Mouse (Mus musculus) liver, postnatal 0 days (tissue): Measurements from ENCODE around the gene Gm3435. TPM values are rescaled to one million over a fixed set of nuclear protein-coding genes. Genes with fewer than 3 reads are reported as not detected.

Experiments used
- ATAC-seq: fragments of 200-750 bp; cut with Nextera tagmentation; 2 replicates; pipeline ENCODE4 v1.8.0; 2017; ENCODE audit warnings: mild to moderate bottlenecking, moderate library complexity
- DNase-seq: peaks from one replicate; pipeline ENCODE4 v3.0.0-alpha.2; 2016
- H3K27ac ChIP-seq: fragments of 300-500 bp; sonication (generic); 2 replicates; pipeline ENCODE4 v1.5.1; 2014; ENCODE audit warnings: antibody characterized with exemption, moderate library complexity, mild to moderate bottlenecking, low read depth
- H3K27me3 ChIP-seq: fragments of 300-500 bp; sonication (generic); 2 replicates; pipeline ENCODE4 v1.6.1; 2014; ENCODE audit warnings: low read length, control low read depth, mixed read lengths; ENCODE audit not compliant: insufficient read depth
- H3K36me3 ChIP-seq: fragments of 300-500 bp; sonication (generic); replicated peaks from 2 replicates; pipeline ENCODE4 v1.6.1; 2014; ENCODE audit warnings: mild to moderate bottlenecking, control low read depth, low read length, moderate library complexity, mixed read lengths; ENCODE audit not compliant: insufficient read depth
- H3K4me1 ChIP-seq: fragments of 300-500 bp; sonication (generic); 2 replicates; pipeline ENCODE4 v1.6.1; 2014; ENCODE audit warnings: antibody characterized with exemption, mild to moderate bottlenecking, control low read depth; ENCODE audit not compliant: insufficient read depth
- H3K4me2 ChIP-seq: fragments of 300-500 bp; sonication (generic); 2 replicates; pipeline ENCODE4 v1.6.1; 2014; ENCODE audit warnings: low read depth, mild to moderate bottlenecking, low read length, moderate library complexity, mixed read lengths
- H3K4me3 ChIP-seq: fragments of 300-500 bp; sonication (generic); 2 replicates; pipeline ENCODE4 v1.5.1; 2014; ENCODE audit warnings: low read depth, low read length
- H3K9ac ChIP-seq: fragments of 300-500 bp; sonication (generic); replicated peaks from 2 replicates; pipeline ENCODE4 v1.6.1; 2014; ENCODE audit warnings: mild to moderate bottlenecking, moderate library complexity
- H3K9me3 ChIP-seq: fragments of 300-500 bp; sonication (generic); 2 replicates; pipeline ENCODE4 v1.6.1; 2016; ENCODE audit warnings: mild to moderate bottlenecking, control low read depth, low read length, mixed read lengths
- CTCF ChIP-seq: sonication (generic); IDR thresholded peaks from 2 replicates; pipeline ENCODE4 v1.5.1; 2016; ENCODE audit warnings: antibody characterized with exemption, low read depth
- EP300 ChIP-seq: IDR thresholded peaks from 2 replicates; pipeline ENCODE4 v1.6.1; 2016; ENCODE audit warnings: antibody characterized with exemption, low read depth, mild to moderate bottlenecking
- WGBS: fragments of 180-500 bp; shearing (Covaris S2); extraction: QIAGEN DNeasy Blood & Tissue Kit; methylation state at CpG from one replicate; pipeline ENCODE4 v1.1.7; 2014; ENCODE audit not compliant: insufficient replicate concordance; 5-methylcytosine and 5-hydroxymethylcytosine counted together
- polyA plus RNA-seq: library from polyadenylated mRNA; unstranded; fragments of >200 nt; fragmentation: Nextera tagmentation; extraction: Ambion mirVana; gene quantifications from 2 replicates; pipeline ENCODE4 v1.2.1, GENCODE M21; 2015

Gm3435 gene
- polyA plus RNA-seq, 1 experiment from 2014 or later: 2.7 TPM

DNA sequence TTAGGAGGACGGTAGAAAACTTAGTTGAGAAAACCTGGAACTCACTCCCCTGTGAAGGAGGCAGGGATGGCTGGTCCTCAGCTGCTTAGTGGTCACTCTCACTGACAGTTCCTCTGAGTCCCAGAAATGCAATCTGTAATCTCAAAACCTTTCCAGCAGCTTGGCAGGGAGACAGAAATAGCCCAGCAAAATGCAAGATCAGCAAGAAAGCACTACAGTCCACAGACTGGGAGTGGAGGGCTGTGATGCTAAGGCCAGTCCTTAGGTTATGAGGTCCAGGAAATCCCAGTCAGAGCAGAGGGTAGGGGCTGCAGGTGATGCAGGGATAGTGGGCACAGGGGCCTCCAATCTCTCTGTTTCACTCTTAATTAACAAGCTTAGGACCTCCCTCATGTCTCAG is 56.9 kb downstream of the Gm3435 start:
- DNase-seq (no peak), ATAC-seq (no peak)
- no peak overlapping the region for H3K4me2 ChIP-seq
- peaks cover 12% of the 10 kb centered on the region; the same call in 1 of the 2 replicates for H3K36me3 ChIP-seq
- H3K4me3 ChIP-seq: no peak overlapping the region
- H3K9ac ChIP-seq: no peak overlapping the region
- H3K27ac ChIP-seq: no peak overlapping the region
- H3K9me3 ChIP-seq: no peaks in the 10 kb centered on the region
- peaks cover 12% of the 10 kb centered on the region; the same call in 1 of the 2 replicates for H3K4me1 ChIP-seq
- H3K27me3 ChIP-seq: no peaks in the 10 kb centered on the region
- TF ChIP-seq EP300 (no peak), CTCF (no peak)
- WGBS: 75% methylated on average over 1 of the region's 1 CpGs

- 49% methylated on average over 8 of the region's 8 CpGs for WGBS
- no peak overlapping the region for H3K4me2 ChIP-seq
- no peak overlapping the region for H3K4me3 ChIP-seq
- H3K27me3 ChIP-seq: no peaks in the 10 kb centered on the region
- 0 out of 2 replicates have a peak, but pooled peaks cover 6% of the 10 kb centered on the region for H3K36me3 ChIP-seq
- peak overlapping the region; percentile 44; the same call in 1 of the 2 replicates for H3K27ac ChIP-seq
- H3K4me1 ChIP-seq: peaks cover 12% of the 10 kb centered on the region; the same call in 1 of the 2 replicates
- no peak for TF ChIP-seq CTCF
- no peak overlapping the region for H3K9ac ChIP-seq
- DNase-seq (no peak), ATAC-seq (peak; percentile 74)
- H3K9me3 ChIP-seq: no peaks in the 10 kb centered on the region
Measured at GRCm38 (mm10) chr17:15068040-15068792, 58.2 kb downstream of the Gm3435 start.

DNA sequence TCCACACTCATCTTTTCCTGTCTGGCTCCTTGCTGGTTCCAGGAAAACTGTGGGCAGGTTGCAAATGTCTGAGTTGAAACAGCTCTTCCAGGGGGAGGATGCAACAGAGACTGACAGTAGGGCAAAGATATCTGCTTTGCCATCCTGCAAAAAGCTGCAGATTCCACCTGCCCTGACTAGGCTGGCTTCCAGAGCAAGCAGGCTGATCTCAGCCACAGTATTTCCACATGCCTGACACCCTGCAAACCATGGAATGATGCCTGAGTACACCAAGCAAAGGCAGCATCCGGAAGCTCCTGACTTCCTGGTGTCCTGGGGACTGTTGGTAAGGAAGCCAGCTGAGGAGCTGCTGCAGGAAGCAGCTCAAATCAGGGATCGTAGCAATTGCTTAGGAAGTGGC is 59.1 kb downstream of the Gm3435 start:
- Histone ChIP-seq H3K4me1 (peaks cover 12% of the 10 kb centered on the region; the same call in 1 of the 2 replicates), H3K4me3 (no peak overlapping the region), H3K9me3 (no peaks in the 10 kb centered on the region), H3K4me2 (no peak overlapping the region), H3K36me3 (0 out of 2 replicates have a peak, but pooled peaks cover 5% of the 10 kb centered on the region), H3K27ac (no peak overlapping the region), H3K27me3 (no peaks in the 10 kb centered on the region), H3K9ac (no peak overlapping the region)
- TF ChIP-seq CTCF (no peak), EP300 (no peak)
- no peak for DNase-seq
- ATAC-seq: peak; percentile 31; the same call in 1 of the 2 replicates
- 27% methylated on average over 2 of the region's 2 CpGs for WGBS

Other genes with a start within 250 kb of the Gm3435 start
- 3.2 and 4.2 TPM in 2 replicates for gene Wdr27, start 67.0 kb upstream of the Gm3435 start, polyA plus RNA-seq
- gene 1600012H06Rik, start 67.0 kb upstream of the Gm3435 start, polyA plus RNA-seq: 20.0 and 21.3 TPM in 2 replicates
- 37.3 and 40.6 TPM in 2 replicates for gene Phf10, start 48.9 kb upstream of the Gm3435 start, polyA plus RNA-seq
- 3.3 and 3.9 TPM in 2 replicates for gene 9030025P20Rik, start 31.7 kb upstream of the Gm3435 start, polyA plus RNA-seq
- 1.8 and 1.9 TPM in 2 replicates for gene Gm3417, start 31.4 kb upstream of the Gm3435 start, polyA plus RNA-seq
- 24.2 and 27.2 TPM in 2 replicates for gene Ermard, start 31.0 kb downstream of the Gm3435 start, polyA plus RNA-seq
- gene Tcte3, start 31.3 kb downstream of the Gm3435 start, polyA plus RNA-seq: 3.7 and 5.2 TPM in 2 replicates
- gene Gm3448, start 31.4 kb downstream of the Gm3435 start, polyA plus RNA-seq: 3.3 and 5.4 TPM in 2 replicates